Mouse (Mus musculus) skeletal muscle tissue, adult 2 months (tissue): ENCODE data around the gene Gm7682.
"Not testable (repeated sequence)": the region's sequence is repeated elsewhere in the genome, so short reads cannot be mapped to it uniquely, and the experiment has no call there.

Experiments
- DNase-seq: peaks from one replicate; pipeline ENCODE4 v3.0.0-alpha.2; 2012; ENCODE audit warnings: low read depth, low spot score

Gene Gm7682

GRCm38 (mm10) chr5:94445484-94445883, at the start of gene Gm7682:
Gene Gm7682, plus strand, starts transcription at chr5:94445784.
- DNase-seq: not testable (repeated sequence)
